Mouse (Mus musculus) kidney, adult 8-10 months (tissue): Measurements from ENCODE around the gene Ythdf2.
"Not testable (repeated sequence)": the region's sequence is repeated elsewhere in the genome, so short reads cannot be mapped to it uniquely, and the experiment has no call there.

ENCODE experiments used
- DNase-seq, 2 experiments: peaks; one replicate each; pipeline ENCODE4 v3.0.0; 2022

The Ythdf2 gene

DNA sequence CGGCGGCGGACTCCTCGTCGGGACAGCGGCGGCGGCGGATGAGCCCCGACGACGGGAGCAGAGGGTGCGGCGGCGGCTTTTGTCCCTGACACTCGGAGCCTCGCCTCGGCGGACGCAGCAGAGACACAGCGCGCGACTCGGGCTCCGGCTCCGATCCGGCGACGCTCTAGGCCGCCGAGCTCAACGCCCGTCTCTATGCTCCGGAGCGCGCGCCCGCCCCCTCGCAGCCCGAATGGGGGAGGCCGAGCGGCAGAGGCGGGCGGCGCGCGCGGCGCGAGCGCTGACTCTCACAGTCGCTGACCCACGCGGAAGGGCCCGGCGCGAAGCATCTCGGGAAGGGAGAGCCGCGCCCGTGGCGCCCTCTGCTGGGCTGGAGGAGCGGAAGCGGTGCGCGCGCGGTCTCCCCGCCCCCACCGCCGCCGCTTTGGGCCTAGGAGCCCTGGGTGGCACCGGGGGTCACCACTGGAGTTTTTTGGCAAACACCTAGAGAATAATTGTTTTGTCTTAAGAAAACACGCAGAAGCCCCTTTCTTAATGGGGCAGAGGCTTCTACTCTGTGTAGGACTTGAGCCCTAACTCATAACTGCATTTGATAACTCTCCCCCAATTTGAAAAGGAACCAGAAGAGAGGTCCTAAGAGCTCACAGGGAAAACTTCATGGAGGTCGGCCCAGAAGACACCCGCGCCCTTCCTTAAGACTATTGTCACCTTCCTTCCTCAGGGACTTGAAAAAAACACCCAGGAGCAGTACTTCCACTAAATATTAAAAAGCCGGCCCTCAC, at the start of gene Ythdf2:
TSS of gene Ythdf2 (minus strand) at position 351 of the 782 bp plus-strand sequence.
- DNase-seq = peak; percentile 96

DNA sequence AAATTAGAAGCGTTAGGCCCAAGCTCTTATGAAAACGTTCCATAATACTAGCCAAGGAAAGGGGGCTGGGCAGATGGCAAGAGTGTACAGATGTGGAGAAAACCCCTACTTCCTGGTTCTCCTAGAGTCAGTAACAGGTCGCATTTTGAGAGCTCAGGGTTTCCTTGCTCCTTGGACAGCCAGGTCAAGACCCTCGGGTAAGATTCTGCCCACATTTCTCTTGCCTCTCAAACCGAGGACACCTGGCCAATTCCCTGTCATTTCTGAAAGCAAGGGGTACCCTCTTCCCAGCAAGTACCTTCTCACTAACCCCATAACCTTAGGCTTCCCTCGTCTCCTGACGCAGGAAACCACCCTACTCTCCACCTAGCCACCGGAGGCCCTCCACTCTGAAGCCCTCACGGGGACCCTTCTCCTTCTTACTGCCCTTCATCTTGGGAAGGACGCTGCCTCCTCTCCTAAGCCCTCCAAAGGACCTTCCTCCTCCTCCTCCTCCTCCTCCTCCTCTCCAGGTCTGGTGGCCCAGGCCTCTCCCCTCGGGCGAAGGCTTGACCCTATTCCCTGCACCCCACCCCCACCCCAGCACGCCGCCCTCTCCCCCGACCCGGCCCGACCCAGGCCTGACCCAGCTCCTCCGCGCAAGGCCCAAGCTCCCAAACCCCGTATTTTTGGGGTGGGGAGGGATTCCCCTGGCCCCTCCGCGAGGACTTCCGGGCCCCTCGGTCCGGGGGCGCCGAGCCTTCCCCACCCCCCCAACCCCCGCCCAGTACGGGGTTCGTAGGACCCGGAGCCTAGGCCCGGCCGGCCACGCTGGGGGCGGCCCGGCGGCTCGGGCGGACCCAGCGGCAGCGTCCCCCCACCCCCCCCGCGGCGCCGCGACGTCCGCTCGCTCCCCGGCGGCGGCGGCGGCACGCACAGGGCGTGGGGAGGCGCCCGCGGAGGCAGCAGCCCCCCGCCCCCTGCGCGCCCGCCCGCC, 48.6 kb upstream of the Ythdf2 start:
- peak in 1 of 2 experiments; percentile 39 for DNase-seq

DNA sequence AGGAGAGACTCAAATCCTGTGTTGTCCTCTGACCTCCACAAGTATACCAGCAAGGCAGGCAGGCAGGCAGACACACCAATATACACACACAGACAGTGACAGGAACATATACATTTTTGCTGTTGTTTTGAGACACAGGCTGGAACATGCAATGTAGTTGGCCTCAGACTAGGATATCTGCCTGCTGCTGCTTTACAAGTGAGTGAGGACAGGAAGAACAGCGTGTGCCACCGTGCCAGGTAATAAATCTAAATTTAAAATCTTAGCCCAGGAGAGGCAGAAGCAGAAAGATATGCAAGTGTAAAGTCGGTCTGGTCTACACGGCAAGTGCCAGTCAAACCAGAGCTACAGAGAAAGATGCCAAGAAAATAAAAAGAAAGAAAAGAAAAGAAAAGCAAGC, 47.1 kb upstream of the Ythdf2 start:
- no peak for DNase-seq

DNA sequence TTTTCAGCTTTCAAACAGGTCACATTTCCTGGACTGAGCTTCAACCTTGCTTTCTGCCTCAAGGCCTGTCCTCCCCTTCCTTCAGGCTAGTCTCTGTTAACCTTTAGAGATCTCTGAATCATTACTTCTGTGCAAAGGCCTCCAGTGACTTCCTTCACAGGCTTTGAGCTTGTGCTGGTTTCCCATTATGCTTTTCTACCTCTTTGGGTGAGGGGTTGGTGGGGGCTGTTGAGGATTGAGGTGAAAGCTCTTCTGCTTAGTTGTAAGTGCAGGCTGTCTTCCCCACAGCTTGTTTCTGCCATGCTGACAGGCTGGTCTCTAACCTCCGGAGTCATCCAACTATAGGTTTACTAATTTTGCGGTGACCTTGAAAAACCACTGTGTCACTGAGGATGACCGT, 44.3 kb upstream of the Ythdf2 start:
- DNase-seq = no peak

DNA sequence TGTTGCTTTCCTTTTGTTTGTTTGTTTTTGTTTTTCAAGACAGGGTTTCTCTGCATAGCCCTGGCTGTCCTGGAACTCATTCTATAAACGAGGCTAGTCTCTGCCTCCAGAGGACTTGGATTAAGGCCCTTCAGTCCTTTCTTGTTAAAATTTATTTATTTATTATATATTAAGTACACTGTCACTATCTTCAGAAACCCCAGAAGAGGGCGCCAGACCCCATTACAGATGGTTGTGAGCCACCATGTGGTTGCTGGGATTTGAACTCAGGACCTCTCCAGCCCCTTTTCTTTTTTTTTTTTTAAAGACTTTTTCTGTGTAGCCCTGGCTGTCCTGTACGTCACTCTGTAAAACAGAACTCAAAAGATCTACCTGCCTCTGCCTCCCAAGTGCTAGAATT, 42.9 kb upstream of the Ythdf2 start:
- no peak for DNase-seq

DNA sequence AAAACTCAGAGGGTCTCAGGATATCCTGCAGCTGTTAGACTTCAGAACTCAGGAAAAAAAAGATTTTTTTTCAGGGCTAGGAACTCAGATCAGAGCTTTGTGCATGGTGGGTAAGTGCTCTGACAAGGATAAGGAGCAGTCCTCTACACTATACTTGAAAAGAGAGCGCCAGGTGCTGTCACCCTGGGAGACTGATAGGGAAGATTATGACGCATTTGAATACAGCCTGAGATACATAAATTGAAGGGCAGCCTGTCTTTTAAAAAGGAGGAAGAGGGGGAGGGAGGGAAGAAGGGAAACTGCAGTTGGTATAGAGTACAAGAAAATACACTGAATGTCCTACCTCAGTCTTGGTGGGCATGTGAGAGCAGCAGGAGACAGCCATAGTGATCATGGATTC, 41.5 kb upstream of the Ythdf2 start:
- no peak for DNase-seq

DNA sequence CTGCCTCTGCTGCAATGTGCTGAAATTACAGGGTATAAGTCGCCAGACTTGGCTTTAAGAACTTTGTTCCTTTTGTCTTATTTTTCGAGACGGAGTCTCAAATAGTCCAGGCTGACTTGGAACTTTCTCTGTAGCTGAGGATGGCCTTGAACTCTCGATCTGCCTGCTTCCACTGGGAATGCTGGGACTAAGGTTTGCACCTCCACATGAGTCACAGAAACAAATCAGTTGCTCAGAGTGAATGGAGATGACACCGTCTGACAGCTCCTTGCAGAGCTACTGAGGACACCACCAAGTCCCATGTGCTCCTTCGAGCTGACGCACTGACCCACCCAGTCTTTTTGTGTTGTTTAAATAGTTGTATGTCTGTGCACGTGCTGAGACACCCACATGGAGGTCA, 41.0 kb upstream of the Ythdf2 start:
- no peak for DNase-seq

DNA sequence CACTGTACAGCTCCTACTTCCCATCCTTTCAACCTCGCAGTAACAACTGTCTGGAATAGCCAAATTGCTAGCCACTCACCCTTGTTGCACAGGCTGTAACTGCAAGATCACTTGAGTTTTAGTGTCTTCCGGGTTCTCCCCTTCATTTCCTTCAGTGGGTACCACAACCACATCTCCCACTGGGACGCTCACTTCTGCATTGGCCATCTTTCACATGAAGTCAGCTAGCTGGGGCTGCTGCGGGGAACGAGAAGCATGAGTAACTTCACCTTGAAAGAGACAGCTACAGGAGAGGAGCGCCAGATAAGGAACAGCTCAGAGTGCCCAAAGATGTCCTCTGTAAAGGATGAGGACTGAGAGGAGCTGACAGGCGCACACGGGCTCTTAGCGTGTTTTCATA, 39.5 kb upstream of the Ythdf2 start:
- no peak for DNase-seq

DNA sequence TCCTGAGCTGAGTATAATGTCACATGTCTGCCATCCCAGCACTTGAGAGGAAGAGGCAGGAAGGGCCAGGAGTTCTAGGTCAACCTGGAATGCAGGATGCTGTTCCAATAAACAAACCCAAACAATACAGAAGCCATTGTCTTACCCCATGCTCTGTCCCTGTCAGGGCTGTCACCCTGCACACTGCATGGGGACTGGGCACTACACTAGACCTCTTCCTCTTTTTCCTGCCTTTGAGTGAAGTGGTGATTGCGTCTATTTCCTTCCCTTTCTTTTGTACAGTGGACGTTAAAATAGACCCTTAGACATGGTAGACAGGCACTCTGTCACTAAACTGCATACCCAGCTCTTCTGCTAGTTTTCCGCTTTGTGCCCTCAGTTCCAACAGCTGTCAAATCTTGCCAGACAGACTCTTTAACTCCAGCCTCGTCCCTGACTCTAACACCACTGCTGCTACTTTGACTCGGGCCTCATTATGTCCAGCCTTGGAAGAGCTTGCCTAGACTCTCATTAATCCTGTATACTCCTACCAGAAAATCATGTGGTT, 35.4 kb upstream of the Ythdf2 start:
- DNase-seq = no peak

DNA sequence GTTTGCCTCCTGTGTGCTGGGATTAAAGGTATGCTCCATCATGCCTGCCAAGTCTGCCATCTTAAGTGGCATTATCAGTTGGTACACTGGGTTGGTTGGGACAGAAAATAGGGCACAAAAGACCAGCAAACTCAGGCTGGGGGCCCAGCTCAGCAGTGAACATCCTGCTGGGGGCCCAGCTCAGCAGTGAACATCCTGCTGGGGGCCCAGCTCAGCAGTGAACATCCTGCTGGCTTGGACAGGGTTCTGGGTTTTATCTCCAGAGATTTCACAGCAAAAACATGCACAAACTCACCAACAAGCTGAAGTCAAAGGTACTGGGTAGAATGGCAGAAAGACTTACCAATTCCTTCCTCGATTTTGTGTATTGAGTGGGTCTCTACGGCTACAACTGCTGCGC, 33.5 kb upstream of the Ythdf2 start:
- no peak for DNase-seq

DNA sequence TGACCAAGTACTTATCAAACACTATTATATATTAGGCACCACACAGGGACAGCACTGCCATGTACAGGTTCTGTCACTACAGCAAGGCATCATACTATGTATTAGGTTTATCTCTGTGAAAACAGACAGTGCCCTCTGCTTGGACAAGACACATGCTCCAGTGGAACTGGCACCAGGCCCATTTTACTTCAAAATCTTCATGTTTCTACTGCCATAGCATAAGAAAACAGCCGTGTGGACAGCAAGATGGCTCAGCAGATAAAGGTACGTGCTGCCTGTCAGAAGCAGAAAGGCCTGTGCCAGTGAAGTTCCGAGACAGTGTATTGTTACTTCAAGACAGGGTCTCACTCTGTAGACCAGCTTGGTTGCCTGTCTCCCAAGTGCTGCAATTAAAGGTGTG, 29.1 kb upstream of the Ythdf2 start:
- DNase-seq = no peak

DNA sequence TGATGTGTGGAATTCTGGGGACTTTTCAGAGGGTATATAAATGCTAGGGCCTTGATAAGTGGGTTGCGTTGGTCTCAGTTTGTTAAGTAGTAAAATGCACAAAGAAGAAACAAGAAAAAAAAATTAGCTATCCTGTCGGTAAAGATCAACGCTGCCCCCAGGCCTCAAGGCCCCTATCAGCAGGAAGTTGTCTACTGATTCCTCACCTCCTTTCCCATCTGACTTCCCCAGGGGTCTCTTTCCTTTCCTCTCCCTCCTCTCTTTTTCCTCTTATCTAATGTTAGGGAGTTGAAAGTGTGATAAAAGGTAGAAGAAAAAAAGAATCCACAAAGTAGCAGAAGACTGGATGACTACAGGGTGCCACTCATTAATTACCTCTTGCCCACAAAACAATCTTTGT, 28.3 kb upstream of the Ythdf2 start:
- no peak for DNase-seq

DNA sequence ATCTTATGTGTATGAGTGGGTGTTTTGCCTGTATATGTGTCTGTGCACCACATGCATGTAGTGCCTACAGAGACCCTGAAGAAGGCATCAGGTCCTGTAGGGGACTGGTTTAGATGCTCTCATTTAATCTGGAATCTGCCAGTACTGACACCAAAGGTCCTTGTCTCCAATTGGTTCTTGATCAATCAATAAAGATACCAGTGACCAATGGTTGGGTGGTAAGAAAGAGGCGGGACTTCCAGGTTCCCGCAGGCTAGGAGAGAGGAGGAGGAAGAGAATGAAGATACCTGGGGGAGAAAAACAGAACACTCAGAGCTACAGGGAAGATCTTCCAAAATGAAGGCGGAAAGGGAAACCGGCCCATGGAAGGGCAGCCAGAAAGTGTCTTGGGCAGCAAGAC, 26.3 kb upstream of the Ythdf2 start:
- no peak for DNase-seq

DNA sequence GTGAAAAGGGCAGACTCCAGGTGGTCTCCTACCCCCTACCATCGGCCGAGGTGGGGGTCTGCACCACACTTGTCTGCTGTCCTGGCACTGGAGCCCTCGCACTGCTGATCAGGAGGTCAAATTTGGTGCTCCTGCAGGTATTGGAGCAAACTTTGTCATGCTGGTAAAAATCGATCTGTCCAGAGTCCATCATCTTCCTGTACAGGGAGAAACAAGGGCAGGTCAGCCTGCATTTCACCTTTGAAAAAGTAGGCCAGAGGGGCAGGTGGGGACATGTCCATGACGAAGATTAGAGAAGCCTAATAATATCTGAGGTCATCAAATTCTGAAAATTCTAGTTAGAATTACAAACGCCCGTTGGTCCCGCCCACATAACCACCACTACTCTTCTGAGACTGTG, 22.6 kb upstream of the Ythdf2 start:
- DNase-seq = no peak

DNA sequence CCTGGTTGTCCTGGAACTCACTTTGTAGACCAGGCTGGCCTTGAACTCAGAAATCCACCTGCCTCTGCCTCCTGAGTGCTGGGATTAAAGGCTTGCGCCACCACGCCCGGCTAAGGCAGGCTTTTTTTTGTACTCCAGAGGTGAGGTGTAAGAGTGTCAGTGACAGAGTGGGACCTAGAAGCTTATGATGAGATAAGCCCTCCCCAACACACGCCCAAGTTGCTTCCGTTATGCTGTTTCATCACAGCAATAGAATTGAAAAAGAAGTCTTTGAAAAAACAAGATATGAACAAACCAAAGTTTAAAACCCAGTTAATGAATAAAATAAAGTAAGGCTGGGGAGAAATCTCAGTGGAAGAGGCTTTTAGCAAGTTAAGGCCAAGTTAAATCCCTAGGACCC, 18.3 kb upstream of the Ythdf2 start:
- DNase-seq = no peak

DNA sequence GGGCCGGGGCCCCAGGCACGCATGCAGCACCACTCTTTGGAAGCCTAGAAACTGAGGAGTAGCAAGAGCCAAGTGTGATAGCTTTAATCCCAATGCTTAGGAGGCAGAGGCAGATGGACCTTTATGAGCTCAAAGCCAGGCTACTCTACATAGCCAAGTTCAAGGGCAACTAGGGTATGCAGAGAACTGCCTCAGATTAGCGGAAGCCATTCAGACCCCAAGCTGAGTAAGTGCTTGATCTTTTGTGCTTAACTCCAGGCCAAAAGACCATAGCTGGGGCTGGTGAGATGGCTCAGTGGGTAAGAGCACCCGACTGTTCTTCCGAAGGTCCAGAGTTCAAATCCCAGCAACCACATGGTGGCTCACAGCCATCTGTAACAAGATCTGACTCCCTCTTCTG, 9.9 kb upstream of the Ythdf2 start:
- DNase-seq = not testable (repeated sequence)

DNA sequence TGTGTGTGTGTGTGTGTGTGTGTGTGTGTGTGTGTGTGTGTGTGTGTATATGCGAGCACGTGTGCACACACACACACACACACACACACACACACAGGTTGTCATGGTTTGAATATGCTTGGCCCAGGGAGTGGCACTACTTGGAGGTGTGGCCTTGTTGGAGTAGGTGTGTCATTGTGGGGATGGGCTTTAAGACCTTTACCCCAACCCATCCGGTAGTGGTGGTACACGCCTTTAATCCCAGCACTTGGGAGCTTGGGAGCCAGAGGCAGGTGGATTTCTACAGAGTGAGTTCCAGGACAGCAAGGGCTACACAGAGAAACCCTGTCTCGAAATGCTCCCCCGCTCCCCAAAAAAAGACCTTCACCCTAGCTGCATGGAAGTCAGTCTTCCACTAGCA, 6.3 kb upstream of the Ythdf2 start:
- not testable (repeated sequence) for DNase-seq

DNA sequence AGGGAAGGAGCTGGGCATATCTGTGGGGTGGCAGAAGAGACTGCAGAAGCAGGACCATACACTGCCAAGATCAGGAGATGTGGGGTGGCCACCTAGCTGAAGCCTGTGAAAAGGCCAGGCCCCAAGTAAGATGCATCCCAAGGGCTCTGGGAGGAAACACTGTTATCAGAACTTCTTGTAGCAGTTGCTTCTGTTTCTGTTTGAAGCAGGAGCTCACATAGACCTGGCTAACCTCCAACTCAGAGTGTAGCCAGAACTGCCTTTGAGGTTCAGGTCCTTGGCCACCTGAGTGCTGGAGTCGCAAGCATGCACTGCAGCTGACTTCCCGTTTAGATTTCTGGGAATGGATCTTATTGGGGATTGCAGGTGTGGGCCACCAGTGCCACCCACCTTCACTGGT, 5.7 kb upstream of the Ythdf2 start:
- no peak for DNase-seq

DNA sequence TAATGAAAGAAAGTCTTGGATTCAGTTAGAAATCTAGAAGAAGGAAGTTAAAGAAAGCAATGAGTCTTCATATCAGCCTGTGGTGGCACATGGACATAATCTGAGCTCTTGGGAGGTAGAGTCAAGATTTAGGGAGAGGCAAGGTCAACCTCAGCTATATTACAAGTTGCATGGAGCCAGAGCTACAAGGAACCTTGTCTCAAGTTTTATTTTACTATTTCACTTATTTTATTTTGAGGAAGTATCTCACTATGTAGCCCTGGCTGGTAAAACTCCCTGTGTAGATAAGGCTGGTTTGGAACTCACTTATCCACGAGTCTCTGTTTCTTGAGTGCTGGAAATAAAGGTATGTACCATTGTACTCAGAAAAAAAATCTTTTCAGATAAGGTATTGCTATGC, 4.5 kb upstream of the Ythdf2 start:
- no peak for DNase-seq

DNA sequence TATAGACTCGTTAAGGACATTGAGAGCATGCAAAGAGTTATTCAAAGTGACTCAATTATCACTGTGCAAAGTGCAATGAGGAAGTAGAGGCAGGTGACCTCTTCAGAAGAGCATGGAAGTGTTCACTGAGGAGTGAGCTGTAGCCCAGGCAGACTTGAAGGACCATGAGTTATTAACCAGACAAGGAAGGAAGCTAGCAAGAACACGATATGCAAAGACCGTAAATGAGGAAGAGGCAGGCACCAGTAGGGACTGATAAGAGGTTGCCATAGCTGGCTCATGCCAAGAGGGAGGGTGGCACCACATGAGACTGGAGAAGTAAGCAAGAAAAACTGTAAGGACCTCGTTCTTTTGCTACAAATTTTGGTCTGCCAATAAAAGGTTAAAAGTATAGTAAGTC, 2.7 kb upstream of the Ythdf2 start:
- no peak for DNase-seq

DNA sequence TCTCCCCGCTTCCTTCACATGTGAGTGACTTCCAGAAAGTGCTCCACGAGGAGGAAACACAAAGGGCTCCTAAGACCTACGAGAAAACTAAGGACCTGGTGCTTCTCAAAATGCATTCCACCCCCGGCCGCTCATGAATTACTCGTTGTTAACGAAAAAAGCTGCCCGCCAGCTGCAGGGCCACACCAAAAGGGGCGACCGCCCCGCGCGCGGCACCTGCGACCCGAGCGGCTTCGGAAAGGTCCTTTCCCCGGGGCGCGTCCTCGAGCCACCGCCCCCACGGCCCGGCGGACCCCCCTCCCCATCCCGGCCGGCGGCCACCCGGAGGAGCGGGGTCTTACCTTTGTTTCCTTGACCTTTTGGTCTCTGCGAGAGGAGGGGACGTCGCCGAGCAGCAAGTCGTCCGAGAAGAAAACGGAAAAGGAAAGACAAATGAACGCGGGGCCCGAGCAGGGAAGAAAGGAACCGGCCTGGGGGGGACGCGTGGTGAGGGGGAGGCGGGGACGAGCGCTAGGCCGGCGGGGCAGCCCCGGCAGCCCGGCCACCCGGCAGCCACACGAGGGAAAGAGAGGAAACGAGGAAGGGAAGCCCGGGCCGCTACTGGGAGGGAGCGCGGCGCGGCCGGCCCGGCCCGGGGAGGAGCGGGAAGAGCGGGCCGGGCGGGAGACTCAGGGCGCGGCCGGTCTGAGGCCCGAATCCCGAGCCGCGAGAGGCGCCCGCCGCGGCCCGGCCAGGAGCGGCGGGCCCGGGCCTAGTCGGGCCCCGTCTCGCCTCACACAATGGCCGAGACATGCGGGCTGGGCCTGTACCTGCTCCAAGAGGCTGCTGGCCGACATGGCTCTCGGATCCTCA, 786 bp downstream of the Ythdf2 start:
- DNase-seq = peak; percentile 19 to 28

DNA sequence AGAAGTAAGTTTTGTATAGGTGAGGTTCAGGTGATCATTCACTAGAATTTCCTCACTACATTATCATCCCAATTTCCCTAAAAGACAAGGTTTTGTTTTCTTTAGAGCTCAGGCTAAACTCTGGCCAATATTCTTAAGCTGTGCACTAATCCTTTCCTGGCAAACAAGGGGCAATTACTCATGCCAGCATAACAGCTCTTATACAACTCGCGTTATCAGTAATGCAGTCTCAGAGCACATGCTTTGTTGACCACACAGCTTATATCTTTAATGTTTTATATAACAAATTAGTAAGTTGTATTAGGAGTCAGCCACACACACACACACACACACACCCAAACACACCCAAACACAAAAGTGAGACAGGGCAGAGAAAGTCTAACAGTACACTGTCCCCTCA, 1.8 kb downstream of the Ythdf2 start:
- DNase-seq = no peak

DNA sequence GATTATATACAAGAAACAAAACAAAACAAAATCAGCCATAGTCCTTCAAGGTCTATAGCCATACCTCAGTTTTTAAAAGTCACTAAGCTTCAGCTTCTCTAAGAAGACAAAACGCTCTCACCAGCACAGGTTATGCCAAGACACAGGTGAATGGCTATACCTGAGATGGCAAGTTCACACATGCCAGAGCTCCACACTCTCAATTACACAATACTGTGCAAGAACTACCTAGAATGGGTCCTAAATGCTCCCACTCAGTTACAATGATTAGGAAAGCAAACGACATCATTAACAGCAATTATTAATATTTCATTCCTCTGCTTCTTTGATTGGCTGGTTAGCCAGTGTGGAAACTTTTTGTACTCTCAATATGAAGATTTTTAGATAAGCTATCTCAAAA, 2.8 kb downstream of the Ythdf2 start:
- DNase-seq = no peak
